Mouse (Mus musculus) heart, embryonic 10.5 days (tissue): ENCODE measurements around the gene Gm10134. TPM values are rescaled to one million over a fixed set of nuclear protein-coding genes. Genes with fewer than 3 reads are reported as not detected.
A peak's percentile ranks its signal among the peaks of the same experiment; 100 is the strongest.
"Not testable (repeated sequence)": the region's sequence is repeated elsewhere in the genome, so short reads cannot be mapped to it uniquely, and the experiment has no call there.

ENCODE experiments used
- DNase-seq: peaks from one replicate; pipeline ENCODE4 v3.0.0-alpha.2; 2017; ENCODE audit warnings: low spot score
- H3K27ac ChIP-seq: fragments of 300-500 bp; sonication (generic); 2 replicates; pipeline ENCODE4 v1.5.1; 2016; ENCODE audit warnings: mild to moderate bottlenecking
- H3K27me3 ChIP-seq: fragments of 300-500 bp; sonication (generic); 2 replicates; pipeline ENCODE4 v1.6.1; 2016; ENCODE audit warnings: mild to moderate bottlenecking; ENCODE audit not compliant: poor library complexity, insufficient read depth, severe bottlenecking
- H3K36me3 ChIP-seq: fragments of 300-500 bp; sonication (generic); 2 replicates; pipeline ENCODE4 v1.6.1; 2016; ENCODE audit warnings: mild to moderate bottlenecking, moderate library complexity
- H3K4me1 ChIP-seq: fragments of 300-500 bp; sonication (generic); 2 replicates; pipeline ENCODE4 v1.6.1; 2016; ENCODE audit warnings: mild to moderate bottlenecking
- H3K4me3 ChIP-seq: fragments of 300-500 bp; sonication (generic); 2 replicates; pipeline ENCODE4 v1.5.1; 2016; ENCODE audit warnings: mild to moderate bottlenecking, moderate library complexity
- H3K9me3 ChIP-seq: fragments of 300-500 bp; sonication (generic); 2 replicates; pipeline ENCODE4 v1.6.1; 2016; ENCODE audit warnings: mild to moderate bottlenecking, moderate library complexity
- WGBS: fragments of 180-500 bp; shearing (Covaris S2); methylation state at CpG from one replicate; pipeline ENCODE4 v1.1.7; 2016; 5-methylcytosine and 5-hydroxymethylcytosine counted together
- polyA plus RNA-seq: library from polyadenylated mRNA; unstranded; fragments of >200 nt; fragmentation: Nextera tagmentation; extraction: Ambion mirVana; gene quantifications from 2 replicates; pipeline ENCODE4 v1.2.1, GENCODE M21; 2016

The Gm10134 gene
- polyA plus RNA-seq = not detected in 2 replicates

- no peak for DNase-seq
- no peaks in the 10 kb centered on the region for H3K4me1 ChIP-seq
- peaks cover 22% of the 10 kb centered on the region; the same call in 1 of the 2 replicates for H3K27me3 ChIP-seq
- H3K36me3 ChIP-seq = no peaks in the 10 kb centered on the region
- H3K27ac ChIP-seq = no peak within 1 kb of the TSS
- WGBS = 58% methylated on average over 3 of the region's 3 CpGs
- no peaks in the 10 kb centered on the region for H3K9me3 ChIP-seq
- H3K4me3 ChIP-seq = no peak within 1 kb of the TSS
These were observed at the start of gene Gm10134 for GRCm38 (mm10) chr2:28505795-28506194. Gene Gm10134 (plus strand): TSS chr2:28506095.

- no peak overlapping the region for H3K27ac ChIP-seq
- H3K27me3 ChIP-seq = peaks cover 11% of the 10 kb centered on the region; the same call in 1 of the 2 replicates
- WGBS = 67% methylated on average over 1 of the region's 1 CpGs
- no peaks in the 10 kb centered on the region for H3K4me1 ChIP-seq
- DNase-seq = no peak
- H3K9me3 ChIP-seq = no peaks in the 10 kb centered on the region
- peaks cover 11% of the 10 kb centered on the region for H3K36me3 ChIP-seq
- no peak overlapping the region for H3K4me3 ChIP-seq
These were observed 49.3 kb upstream of the Gm10134 start for GRCm38 (mm10) chr2:28456616-28457015.

GRCm38 (mm10) chr2:28463919-28464318 lies 42.0 kb upstream of the Gm10134 start:
- Histone ChIP-seq H3K27ac (no peak overlapping the region), H3K36me3 (peaks cover 2% of the 10 kb centered on the region), H3K9me3 (no peaks in the 10 kb centered on the region), H3K4me3 (no peak overlapping the region), H3K4me1 (peaks cover 21% of the 10 kb centered on the region), H3K27me3 (peaks cover 21% of the 10 kb centered on the region)
- no peak for DNase-seq
- WGBS = 40% methylated on average over 3 of the region's 3 CpGs

DNA sequence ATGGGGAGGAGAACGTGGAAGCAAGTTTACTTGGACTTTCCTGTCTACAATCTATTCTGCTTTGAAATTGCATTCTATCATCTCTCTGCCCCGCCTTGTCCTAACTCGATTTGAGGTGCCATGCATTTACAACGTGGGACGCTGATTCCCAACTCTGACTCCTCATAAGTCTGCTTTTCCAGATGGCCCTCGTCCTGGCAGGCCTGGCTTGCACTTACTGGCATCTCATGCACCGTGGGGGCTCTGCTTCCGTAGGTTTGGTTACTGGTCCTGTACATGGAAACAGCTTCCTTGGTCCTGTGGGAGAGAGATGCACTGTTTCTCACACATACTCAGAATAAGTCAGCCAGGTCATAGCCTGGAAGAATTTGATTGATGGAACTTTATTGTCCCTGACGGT lies 41.0 kb upstream of the Gm10134 start:
- no peaks in the 10 kb centered on the region for H3K9me3 ChIP-seq
- no peak overlapping the region for H3K27ac ChIP-seq
- DNase-seq = no peak
- peaks cover 12% of the 10 kb centered on the region for H3K36me3 ChIP-seq
- peaks cover 21% of the 10 kb centered on the region for H3K27me3 ChIP-seq
- H3K4me3 ChIP-seq = no peak overlapping the region
- peaks cover 25% of the 10 kb centered on the region for H3K4me1 ChIP-seq
- 77% methylated on average over 9 of the region's 9 CpGs for WGBS

- peak; percentile 88 for DNase-seq
- WGBS = 5% methylated on average over 25 of the region's 25 CpGs
- Histone ChIP-seq H3K9me3 (no peaks in the 10 kb centered on the region), H3K36me3 (peaks cover 23% of the 10 kb centered on the region), H3K27me3 (peaks cover 21% of the 10 kb centered on the region), H3K4me1 (peaks cover 25% of the 10 kb centered on the region), H3K4me3 (peak within 1 kb of the TSS; percentile 54), H3K27ac (no peak within 1 kb of the TSS)
These were observed 39.9 kb upstream of the Gm10134 start, which contains the start of gene 1700007K13Rik for GRCm38 (mm10) chr2:28465836-28466518. Gene 1700007K13Rik (minus strand): TSS chr2:28466332.

GRCm38 (mm10) chr2:28467860-28468485 lies 37.9 kb upstream of the Gm10134 start, which contains the start of gene Mrps2:
Gene Mrps2 (plus strand): TSS chr2:28468066.
- H3K36me3 ChIP-seq = peaks cover 43% of the 10 kb centered on the region
- H3K4me1 ChIP-seq = peaks cover 25% of the 10 kb centered on the region
- H3K27me3 ChIP-seq = peaks cover 21% of the 10 kb centered on the region
- peak within 1 kb of the TSS; percentile 92 for H3K4me3 ChIP-seq
- peak; percentile 95 for DNase-seq
- H3K27ac ChIP-seq = peak within 1 kb of the TSS; percentile 95
- WGBS = under 1% methylated on average over 52 of the region's 52 CpGs
- H3K9me3 ChIP-seq = 0 out of 2 replicates have a peak, but pooled peaks cover 2% of the 10 kb centered on the region

- Histone ChIP-seq H3K27ac (peak overlapping the region; percentile 95), H3K4me1 (peaks cover 22% of the 10 kb centered on the region), H3K36me3 (peaks cover 46% of the 10 kb centered on the region), H3K4me3 (peak overlapping the region; percentile 92), H3K9me3 (0 out of 2 replicates have a peak, but pooled peaks cover 2% of the 10 kb centered on the region), H3K27me3 (peaks cover 21% of the 10 kb centered on the region)
- DNase-seq = no peak
- 52% methylated on average over 18 of the region's 18 CpGs for WGBS
These were observed 37.2 kb upstream of the Gm10134 start for GRCm38 (mm10) chr2:28468486-28469225.

DNA sequence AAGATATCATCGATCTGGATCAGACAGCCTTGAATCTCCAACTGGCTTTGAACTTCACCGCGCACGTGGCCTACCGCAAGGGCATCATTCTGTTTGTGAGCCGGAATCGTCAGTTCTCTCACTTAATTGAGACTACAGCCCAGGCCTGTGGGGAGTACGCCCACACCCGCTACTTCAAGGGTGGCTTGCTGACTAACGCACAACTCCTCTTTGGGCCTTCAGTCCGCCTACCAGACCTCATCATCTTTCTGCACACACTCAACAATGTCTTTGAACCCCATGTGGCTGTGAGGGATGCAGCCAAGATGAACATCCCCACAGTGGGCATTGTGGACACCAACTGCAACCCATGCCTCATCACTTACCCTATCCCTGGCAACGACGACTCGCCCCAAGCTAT lies 36.4 kb upstream of the Gm10134 start:
- Histone ChIP-seq H3K27me3 (peaks cover 16% of the 10 kb centered on the region), H3K9me3 (0 out of 2 replicates have a peak, but pooled peaks cover 2% of the 10 kb centered on the region), H3K36me3 (peaks cover 46% of the 10 kb centered on the region), H3K4me1 (peaks cover 22% of the 10 kb centered on the region), H3K27ac (no peak overlapping the region), H3K4me3 (no peak overlapping the region)
- DNase-seq = no peak
- WGBS = 97% methylated on average over 14 of the region's 14 CpGs

DNA sequence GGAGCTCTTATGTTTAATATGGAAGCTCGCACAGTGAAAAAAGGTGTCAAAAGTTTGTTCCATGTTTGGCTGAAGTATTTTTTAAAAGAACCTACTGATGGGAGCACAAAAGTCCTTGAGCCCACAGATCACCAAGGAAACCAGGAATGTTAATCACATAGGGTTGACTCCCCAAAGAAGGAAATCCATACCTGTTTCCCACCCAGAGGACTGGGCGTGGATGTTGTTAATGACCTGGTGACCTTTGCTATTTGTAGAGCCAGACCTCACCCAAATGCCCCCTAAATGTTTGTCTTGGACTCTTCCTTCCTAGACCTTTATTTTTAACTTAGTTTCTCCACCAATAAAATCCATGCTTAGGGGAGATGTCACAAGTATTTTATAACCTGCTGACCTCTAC lies 35.3 kb upstream of the Gm10134 start:
- DNase-seq = no peak
- Histone ChIP-seq H3K27ac (no peak overlapping the region), H3K9me3 (0 out of 2 replicates have a peak, but pooled peaks cover 2% of the 10 kb centered on the region), H3K27me3 (peaks cover 4% of the 10 kb centered on the region; the same call in 1 of the 2 replicates), H3K36me3 (peaks cover 46% of the 10 kb centered on the region), H3K4me1 (peaks cover 22% of the 10 kb centered on the region), H3K4me3 (no peak overlapping the region)
- 90% methylated on average over 2 of the region's 2 CpGs for WGBS

DNA sequence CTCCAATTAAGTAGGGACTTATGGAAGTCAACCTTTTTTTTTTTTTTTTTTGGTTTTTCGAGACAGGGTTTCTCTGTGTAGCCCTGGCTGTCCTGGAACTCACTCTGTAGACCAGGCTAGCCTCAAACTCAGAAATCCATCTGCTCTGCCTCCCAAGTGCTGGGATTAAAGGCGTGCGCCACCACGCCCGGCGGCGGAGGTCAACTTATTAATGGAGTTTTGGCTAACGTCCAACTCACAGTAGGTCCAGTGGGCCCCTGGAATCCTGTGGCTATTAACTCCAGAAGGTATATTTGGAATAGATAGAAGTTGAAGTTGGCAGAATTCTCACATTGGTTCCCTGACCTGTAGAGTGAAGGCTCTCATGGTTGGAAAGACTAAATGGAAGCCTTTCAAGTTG lies 33.9 kb upstream of the Gm10134 start:
- H3K4me3 ChIP-seq, DNase-seq, H3K27ac ChIP-seq, H3K9me3 ChIP-seq, H3K27me3 ChIP-seq: not testable (repeated sequence)
- Histone ChIP-seq H3K36me3 (peaks cover 46% of the 10 kb centered on the region), H3K4me1 (peaks cover 14% of the 10 kb centered on the region)
- 93% methylated on average over 8 of the region's 8 CpGs for WGBS

DNA sequence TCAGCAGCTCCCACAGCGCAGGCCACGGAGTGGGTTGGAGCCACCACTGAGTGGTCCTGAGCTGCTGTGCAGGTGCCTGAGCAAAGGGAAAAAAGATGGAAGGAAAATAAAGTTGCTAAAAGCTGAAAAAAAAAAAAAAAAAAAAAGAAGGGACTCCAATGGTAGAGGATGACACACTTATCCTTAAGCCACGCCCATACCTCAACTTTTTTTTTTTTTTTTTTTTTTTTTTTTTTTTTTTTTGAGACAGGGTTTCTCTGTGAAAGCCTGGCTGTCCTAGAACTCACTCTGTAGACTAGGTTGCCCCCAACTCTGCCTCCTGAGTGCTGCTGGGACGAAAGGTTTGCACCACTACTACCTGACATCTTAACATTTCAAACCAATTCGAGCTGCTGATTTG lies 27.9 kb upstream of the Gm10134 start:
- H3K4me1 ChIP-seq, H3K27me3 ChIP-seq, DNase-seq, H3K9me3 ChIP-seq, H3K27ac ChIP-seq, H3K36me3 ChIP-seq, H3K4me3 ChIP-seq: not testable (repeated sequence)
- 87% methylated on average over 5 of the region's 5 CpGs for WGBS

DNA sequence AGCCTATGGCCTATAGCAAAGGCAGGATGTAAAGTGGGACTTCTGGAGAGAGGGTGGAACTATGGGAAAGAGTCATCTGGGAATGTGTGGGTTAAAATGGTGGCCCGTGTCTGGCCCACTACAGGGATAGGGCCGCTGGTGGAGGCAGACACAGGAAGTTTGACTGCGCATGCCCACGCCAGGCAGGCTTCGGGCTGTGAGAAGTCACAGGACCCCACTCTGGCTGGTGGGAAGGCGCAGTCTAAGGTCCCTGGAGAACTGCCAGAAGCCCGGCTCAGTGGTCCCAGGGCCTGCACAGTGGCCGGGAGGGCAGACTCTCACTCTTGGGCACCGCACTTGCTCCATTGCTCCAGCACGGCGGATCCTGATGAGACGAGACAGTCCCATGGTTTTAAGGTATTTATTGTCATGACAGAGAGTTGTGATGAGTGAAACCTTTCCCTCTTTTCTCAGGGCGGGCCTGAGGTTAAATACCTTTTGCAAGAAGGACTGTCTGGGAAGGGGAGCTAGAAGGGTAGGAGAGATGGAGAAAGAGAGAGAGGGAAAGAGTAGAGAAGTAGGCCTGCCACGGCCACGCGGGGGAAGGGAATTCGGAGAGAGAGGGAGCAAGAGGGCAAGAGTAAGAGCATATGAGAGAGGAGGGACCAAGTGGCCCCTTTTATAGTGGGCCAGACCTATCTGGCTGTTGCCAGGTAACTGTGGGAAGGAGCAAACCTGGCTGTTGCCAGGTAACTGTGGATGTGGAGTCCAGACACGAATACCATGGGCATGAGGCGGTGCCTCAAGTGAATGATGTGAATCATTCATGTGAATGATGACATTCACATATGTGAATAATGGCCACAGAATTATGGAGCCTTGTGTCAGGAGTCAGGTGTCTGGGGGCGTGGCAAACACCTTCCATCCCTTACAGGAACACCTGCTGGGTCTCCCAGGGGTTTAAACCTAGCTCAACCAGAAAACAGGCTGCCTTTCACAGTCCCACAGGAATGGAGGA lies 26.4 kb upstream of the Gm10134 start:
- Histone ChIP-seq H3K27me3 (no peaks in the 10 kb centered on the region), H3K4me1 (no peaks in the 10 kb centered on the region), H3K36me3 (no peaks in the 10 kb centered on the region), H3K9me3 (no peaks in the 10 kb centered on the region), H3K4me3 (no peak overlapping the region), H3K27ac (no peak overlapping the region)
- DNase-seq = no peak
- WGBS = 78% methylated on average over 20 of the region's 20 CpGs
